Comparison of ENCODE assay signal across 12 mouse cellular contexts in genomic region chr4:76675726-76676125, GRCm38 (mm10).
DNase-seq lines count a peak whose midpoint lies in the region.
"Had no signal": no experiment of that assay in that cellular context is flagged by ENCODE, and none has a peak within 500 bp of the region (broad histone marks: within the 10 kb centered on the region; RNA-seq: fewer than 3 reads in every experiment).

No protein-coding gene starts in this region.

- peak; percentile 53 to 62 for DNase-seq in cerebellum, postnatal 10 days
- no peak for DNase-seq in cerebellum, adult 9-11 months
- peak; percentile 9 to 23 for DNase-seq in cerebellum, postnatal 25 days
- DNase-seq in cerebellum, adult 11 months, result no peak
- peak; percentile 23 for DNase-seq in brain, adult 2 months (ENCODE audit: low read depth, low spot score)
- DNase-seq in thymus, postnatal 4 days, result no peak
- DNase-seq: adrenal gland, adult 2 months; adrenal gland, postnatal 10 days; adrenal gland, postnatal 25 days; cerebellum, adult 18-20 months; cerebellum, adult 8-10 months; forebrain, postnatal 0 days had no signal

Comparison
In these comparisons a context has a peak if more than half of its experiments do, and no peak if none do; other contexts are left out.
1. DNase-seq: peak in cerebellum, postnatal 10 days (2 of 2), cerebellum, postnatal 25 days (2 of 2) and brain, adult 2 months (single experiment); none in cerebellum, adult 9-11 months (single experiment), cerebellum, adult 11 months (single experiment) and thymus, postnatal 4 days (single experiment).